Mouse (Mus musculus): ENCODE data around the gene Calm5. TPM values are rescaled to one million over a fixed set of nuclear protein-coding genes. Genes with fewer than 3 reads are reported as not detected.
"Not testable (repeated sequence)": the region's sequence is repeated elsewhere in the genome, so short reads cannot be mapped to it uniquely, and the experiment has no call there.

Gene Calm5
- total RNA-seq (2014; rRNA removed) (not detected in 2 replicates), polyA plus RNA-seq (2012; rRNA removed) (not detected in 2 replicates)

DNA sequence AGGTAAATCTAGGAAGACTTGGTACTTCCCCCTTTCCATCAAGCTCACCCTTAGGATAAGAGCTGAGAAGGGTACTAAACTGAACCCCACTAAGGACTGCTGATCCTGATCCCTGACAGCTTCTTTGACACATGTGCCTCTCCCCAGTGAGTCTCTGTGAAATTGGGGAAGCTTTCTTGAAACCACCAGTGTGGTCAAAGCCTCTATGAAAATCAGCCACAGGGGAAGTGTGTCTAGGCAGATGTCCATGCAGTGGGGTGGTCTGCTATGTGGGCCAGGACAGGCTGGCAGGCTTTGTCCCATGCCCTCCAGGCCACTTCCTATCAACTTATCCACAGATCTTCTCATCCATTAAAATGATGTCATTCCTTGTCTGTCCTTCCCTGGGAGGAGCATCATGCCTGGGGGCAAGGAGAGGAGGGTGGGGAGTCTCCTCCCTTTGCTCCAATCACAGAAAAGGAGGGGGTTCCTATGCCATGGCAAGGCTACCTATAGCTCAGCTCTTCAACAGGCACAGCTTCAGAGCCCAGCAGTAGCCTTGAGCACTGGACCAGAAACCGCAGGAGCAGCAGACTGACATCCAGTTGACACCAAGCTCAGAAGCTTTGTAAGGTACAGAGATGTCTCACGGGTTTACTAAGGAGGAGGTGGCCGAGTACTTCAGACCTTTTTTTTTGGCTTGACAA is at the start of gene Calm5:
Calm5 (plus strand) TSS at position 526 of the 686 bp plus-strand sequence.
- not testable (repeated sequence) for H3K27ac ChIP-seq (replicated peaks; ENCODE audit: insufficient read depth, low read depth, low read length); H3K4me3 ChIP-seq (ENCODE audit: insufficient read depth, low read depth, low read length); H3K27me3 ChIP-seq (ENCODE audit: control insufficient read depth, insufficient read depth, low read length); H3K79me2 ChIP-seq (ENCODE audit: control insufficient read depth, insufficient read depth, low read length); H3K9ac ChIP-seq (ENCODE audit: low read depth, low read length); H3K4me1 ChIP-seq (ENCODE audit: control insufficient read depth, insufficient read depth, low read length); DNase-seq (ENCODE audit: extremely low read depth, low read depth, low spot score); H3K36me3 ChIP-seq (ENCODE audit: control insufficient read depth, insufficient read depth, low read length)
- 81% methylated on average over 3 of the region's 3 CpGs for WGBS

- TF ChIP-seq CTCF (IDR thresholded peaks at IDR 0.05; ENCODE audit: low read depth, low read length) (no peak), POLR2A (IDR thresholded peaks at IDR 0.05; ENCODE audit: extremely low read depth, insufficient read depth, low read length) (no peak)
- no peak for DNase-seq (ENCODE audit: extremely low read depth, low read depth, low spot score)
- H3K27ac ChIP-seq (replicated peaks; ENCODE audit: insufficient read depth, low read depth, low read length): no peak within 1 kb of the TSS
- no peaks in the 10 kb centered on the region for H3K36me3 ChIP-seq (ENCODE audit: control insufficient read depth, insufficient read depth, low read length)
- WGBS: 92% methylated on average over 13 of the region's 13 CpGs
- H3K4me1 ChIP-seq (ENCODE audit: control insufficient read depth, insufficient read depth, low read length): no peaks in the 10 kb centered on the region
- H3K79me2 ChIP-seq (ENCODE audit: control insufficient read depth, insufficient read depth, low read length): no peaks in the 10 kb centered on the region
- H3K4me3 ChIP-seq (ENCODE audit: insufficient read depth, low read depth, low read length): no peak within 1 kb of the TSS
- H3K27me3 ChIP-seq (ENCODE audit: control insufficient read depth, insufficient read depth, low read length): no peaks in the 10 kb centered on the region
- no peak within 1 kb of the TSS for H3K9ac ChIP-seq (ENCODE audit: low read depth, low read length)
Observed at GRCm38 (mm10) chr13:3804186-3804585, 49.8 kb upstream of the Calm5 start, which contains the start of gene Calml3. TSS of gene Calml3 (minus strand) at chr13:3804316.

GRCm38 (mm10) chr13:3805132-3805531 is 48.8 kb upstream of the Calm5 start:
- Histone ChIP-seq H3K36me3 (ENCODE audit: control insufficient read depth, insufficient read depth, low read length) (no peaks in the 10 kb centered on the region), H3K27ac (replicated peaks; ENCODE audit: insufficient read depth, low read depth, low read length) (no peak overlapping the region), H3K4me3 (ENCODE audit: insufficient read depth, low read depth, low read length) (no peak overlapping the region), H3K27me3 (ENCODE audit: control insufficient read depth, insufficient read depth, low read length) (no peaks in the 10 kb centered on the region), H3K4me1 (ENCODE audit: control insufficient read depth, insufficient read depth, low read length) (no peaks in the 10 kb centered on the region), H3K9ac (ENCODE audit: low read depth, low read length) (no peak overlapping the region), H3K79me2 (ENCODE audit: control insufficient read depth, insufficient read depth, low read length) (no peaks in the 10 kb centered on the region)
- TF ChIP-seq POLR2A (IDR thresholded peaks at IDR 0.05; ENCODE audit: extremely low read depth, insufficient read depth, low read length) (no peak), CTCF (IDR thresholded peaks at IDR 0.05; ENCODE audit: low read depth, low read length) (no peak)
- DNase-seq (ENCODE audit: extremely low read depth, low read depth, low spot score): peak; percentile 19
- 43% methylated on average over 2 of the region's 2 CpGs for WGBS

- Histone ChIP-seq H3K36me3 (ENCODE audit: control insufficient read depth, insufficient read depth, low read length) (no peaks in the 10 kb centered on the region), H3K27me3 (ENCODE audit: control insufficient read depth, insufficient read depth, low read length) (no peaks in the 10 kb centered on the region), H3K9ac (ENCODE audit: low read depth, low read length) (no peak overlapping the region), H3K4me1 (ENCODE audit: control insufficient read depth, insufficient read depth, low read length) (no peaks in the 10 kb centered on the region), H3K27ac (replicated peaks; ENCODE audit: insufficient read depth, low read depth, low read length) (no peak overlapping the region), H3K79me2 (ENCODE audit: control insufficient read depth, insufficient read depth, low read length) (no peaks in the 10 kb centered on the region), H3K4me3 (ENCODE audit: insufficient read depth, low read depth, low read length) (no peak overlapping the region)
- no peak for TF ChIP-seq POLR2A (IDR thresholded peaks at IDR 0.05; ENCODE audit: extremely low read depth, insufficient read depth, low read length)
- TF ChIP-seq CTCF (IDR thresholded peaks at IDR 0.05; ENCODE audit: low read depth, low read length): no peak
- DNase-seq (ENCODE audit: extremely low read depth, low read depth, low spot score): no peak
- WGBS: 80% methylated on average over 5 of the region's 5 CpGs
Observed at GRCm38 (mm10) chr13:3805638-3806037, 48.3 kb upstream of the Calm5 start.

DNA sequence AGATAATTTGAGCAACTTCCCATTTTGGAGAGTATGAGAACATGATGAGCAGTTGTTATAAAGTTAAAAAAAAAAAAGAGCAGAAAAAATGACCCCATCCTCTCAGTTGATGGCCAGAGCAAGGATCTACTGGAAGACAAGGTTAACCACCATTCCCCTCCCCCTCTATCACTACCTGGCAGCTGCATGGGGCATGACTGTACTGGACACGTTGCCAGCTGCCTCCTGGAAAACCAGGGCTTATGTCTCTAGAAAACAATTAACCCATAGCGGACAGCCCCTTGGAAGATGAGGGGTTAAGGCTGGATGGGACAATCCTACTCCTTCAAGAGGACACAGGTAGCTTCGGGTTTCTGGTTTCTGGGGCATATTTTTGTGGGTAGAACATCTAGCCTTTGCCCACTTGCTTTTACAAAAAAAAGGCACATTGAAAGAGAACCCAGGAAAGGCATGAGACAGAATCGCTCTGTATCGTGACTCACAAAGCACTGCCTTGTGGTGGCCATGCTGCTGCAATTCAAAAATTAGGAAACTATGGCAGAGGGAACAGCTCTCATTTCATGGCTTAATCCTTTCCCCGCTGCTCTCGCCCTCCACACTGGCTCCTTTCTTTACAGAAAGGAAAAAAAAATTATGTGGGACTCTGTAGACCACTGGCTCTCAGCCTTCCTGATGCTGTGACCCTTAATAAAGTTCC is 46.7 kb upstream of the Calm5 start:
- 83% methylated on average over 7 of the region's 7 CpGs for WGBS
- H3K79me2 ChIP-seq (ENCODE audit: control insufficient read depth, insufficient read depth, low read length): no peaks in the 10 kb centered on the region

More for the DNA sequence above, 46.7 kb upstream of the Calm5 start:
- H3K4me1 ChIP-seq (ENCODE audit: control insufficient read depth, insufficient read depth, low read length): no peaks in the 10 kb centered on the region
- peak; percentile 6 for DNase-seq (ENCODE audit: extremely low read depth, low read depth, low spot score)
- no peak overlapping the region for H3K27ac ChIP-seq (replicated peaks; ENCODE audit: insufficient read depth, low read depth, low read length)
- no peak overlapping the region for H3K4me3 ChIP-seq (ENCODE audit: insufficient read depth, low read depth, low read length)
- no peaks in the 10 kb centered on the region for H3K27me3 ChIP-seq (ENCODE audit: control insufficient read depth, insufficient read depth, low read length)
- TF ChIP-seq POLR2A (IDR thresholded peaks at IDR 0.05; ENCODE audit: extremely low read depth, insufficient read depth, low read length) (no peak), CTCF (IDR thresholded peaks at IDR 0.05; ENCODE audit: low read depth, low read length) (no peak)
- no peak overlapping the region for H3K9ac ChIP-seq (ENCODE audit: low read depth, low read length)
- H3K36me3 ChIP-seq (ENCODE audit: control insufficient read depth, insufficient read depth, low read length): no peaks in the 10 kb centered on the region

Measured in liver, adult 2 months (tissue).